In the genomic region with DNA sequence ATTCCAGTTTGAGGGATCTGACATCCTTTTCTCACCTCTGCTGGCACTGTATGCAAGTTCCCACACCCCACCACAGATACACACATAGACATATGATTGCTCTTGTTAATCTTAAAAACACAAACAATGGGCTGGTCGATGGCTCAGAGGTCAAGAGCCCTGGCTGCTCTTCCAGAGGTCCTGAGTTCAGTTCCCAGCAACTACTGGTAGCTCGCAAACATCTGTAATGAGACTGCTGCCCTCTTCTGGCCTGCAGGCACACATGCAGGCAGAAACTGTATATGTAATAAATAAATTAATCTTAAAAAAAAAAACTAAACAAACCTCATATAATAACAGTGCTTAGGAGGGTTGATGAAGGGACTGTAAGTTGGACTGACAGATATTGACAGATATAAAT, we compare ENCODE assay signal across 10 mouse cellular contexts. TPM values are rescaled to one million over a fixed set of nuclear protein-coding genes. Genes with fewer than 3 reads are reported as not detected.
DNase-seq lines count a peak whose midpoint lies in the region; ATAC-seq and TF ChIP-seq lines count a peak whose summit lies in the region.
"Had no signal": no experiment of that assay in that cellular context is flagged by ENCODE, and none has a peak within 500 bp of the region (broad histone marks: within the 10 kb centered on the region; RNA-seq: fewer than 3 reads in every experiment).

No protein-coding gene starts in this region.

- no peak for DNase-seq in cerebellum, adult 2 months
- no peak for DNase-seq in lung, adult 2 months
- no peak for DNase-seq in lung, postnatal 25 days (ENCODE audit: low spot score)
- peak; percentile 9 for DNase-seq in embryo, embryonic 10.5 days (ENCODE audit: low spot score)
- no peak for DNase-seq in urinary bladder, postnatal 14 days (ENCODE audit: low spot score)
- DNase-seq in urinary bladder, postnatal 10 days (ENCODE audit: low spot score): no peak

- ATAC-seq in cerebellum, adult (ENCODE audit: insufficient number of reproducible peaks, low FRiP score, low TSS enrichment): no peak

- peak; percentile 39; the same call in 1 of the 2 replicates for TF ChIP-seq CTCF in cerebellum, adult 2 months (IDR thresholded peaks at IDR 0.05; ENCODE audit: borderline replicate concordance, insufficient read depth, low read depth, low read length)
- peak; percentile 57 for TF ChIP-seq CTCF in lung, adult 2 months (IDR thresholded peaks at IDR 0.05; ENCODE audit: insufficient read depth, low read length)
- TF ChIP-seq CTCF in small intestine, adult 2 months (IDR thresholded peaks at IDR 0.05; ENCODE audit: extremely low read depth, insufficient read length, insufficient replicate concordance, low read depth, low read length): peak; percentile 65; the same call in 1 of the 2 replicates

- no peak overlapping the region for H3K4me3 ChIP-seq in cerebellum, adult 2 months (replicated peaks; ENCODE audit: insufficient read depth, low read depth, low read length)
- H3K4me3 ChIP-seq in lung, adult 2 months (replicated peaks; ENCODE audit: extremely low read depth, low read depth, low read length): no peak overlapping the region
- H3K4me3 ChIP-seq in small intestine, adult 2 months (ENCODE audit: low read depth, low read length): no peak overlapping the region
- H3K4me3 ChIP-seq: erythroblast, embryonic 14.5 days; limb, embryonic 12.5 days had no signal

- H3K4me1 ChIP-seq in cerebellum, adult 2 months (ENCODE audit: control insufficient read depth, insufficient read depth, low read length): no peaks in the 10 kb centered on the region
- peaks cover 3% of the 10 kb centered on the region for H3K4me1 ChIP-seq in lung, adult 2 months (ENCODE audit: control insufficient read depth, insufficient read depth, low read length)
- no peaks in the 10 kb centered on the region for H3K4me1 ChIP-seq in small intestine, adult 2 months (ENCODE audit: control insufficient read depth, insufficient read depth, insufficient read length, low read length)
- H3K4me1 ChIP-seq: limb, embryonic 12.5 days had no signal

- no peak overlapping the region for H3K27ac ChIP-seq in cerebellum, adult 2 months (ENCODE audit: insufficient read depth, low read length)
- no peak overlapping the region for H3K27ac ChIP-seq in small intestine, adult 2 months (ENCODE audit: insufficient read depth, low read depth, low read length)
- H3K27ac ChIP-seq: limb, embryonic 12.5 days had no signal

- TF ChIP-seq POLR2A in cerebellum, adult 2 months (IDR thresholded peaks at IDR 0.05; ENCODE audit: borderline replicate concordance, insufficient read depth, low read length): no peak
- no peak for TF ChIP-seq POLR2A in lung, adult 2 months (IDR thresholded peaks at IDR 0.05; ENCODE audit: borderline replicate concordance, extremely low read depth, low read depth, low read length)
- TF ChIP-seq POLR2A in small intestine, adult 2 months (IDR thresholded peaks at IDR 0.05; ENCODE audit: low read depth, low read length): no peak

- H3K36me3 ChIP-seq in small intestine, adult 2 months (ENCODE audit: control insufficient read depth, insufficient read depth, low read length): peaks cover 60% of the 10 kb centered on the region

- no peaks in the 10 kb centered on the region for H3K27me3 ChIP-seq in cerebellum, adult 2 months (ENCODE audit: control insufficient read depth, insufficient read depth, low read length)
- H3K27me3 ChIP-seq in small intestine, adult 2 months (ENCODE audit: control insufficient read depth, insufficient read depth, low read length): no peaks in the 10 kb centered on the region
- H3K27me3 ChIP-seq: limb, embryonic 12.5 days had no signal

- 78% methylated on average over 2 of the region's 2 CpGs for WGBS in cerebellum, adult 2 months
- WGBS in lung, adult 2 months: 63% methylated on average over 2 of the region's 2 CpGs
- WGBS in small intestine, adult 2 months: 63% methylated on average over 2 of the region's 2 CpGs

RNA-seq across cellular contexts. Expression of gene Slc35f5, which starts 13.8 kb away (rescaled TPM):
- 17.3 and 18.9 TPM in 2 replicates for polyA plus RNA-seq in cerebellum, adult 2 months (2012; rRNA removed)
- 18.3 and 27.3 TPM in 2 replicates for polyA plus RNA-seq in lung, adult 2 months (2012; rRNA removed)
- polyA plus RNA-seq in small intestine, adult 2 months (2012; rRNA removed): 14.4 and 29.4 TPM in 2 replicates
- polyA plus RNA-seq: erythroblast, embryonic 14.5 days had no signal
